Mouse (Mus musculus) testis, adult 2 months (tissue): ENCODE data around the gene Terf2.

Experiments used
- CTCF ChIP-seq: fragments of 200-500 bp; IDR thresholded peaks from 2 replicates; pipeline ENCODE4 v1.5.1; 2012; ENCODE audit warnings: low read depth, mild to moderate bottlenecking, inconsistent platforms, low read length, moderate library complexity; ENCODE audit not compliant: control insufficient read depth, insufficient read depth, insufficient replicate concordance
- POLR2A ChIP-seq: fragments of 200-500 bp; IDR thresholded peaks from 2 replicates; pipeline ENCODE4 v1.6.1; 2012; ENCODE audit warnings: low read depth, mild to moderate bottlenecking, inconsistent platforms, low read length, moderate library complexity; ENCODE audit not compliant: control insufficient read depth

DNA sequence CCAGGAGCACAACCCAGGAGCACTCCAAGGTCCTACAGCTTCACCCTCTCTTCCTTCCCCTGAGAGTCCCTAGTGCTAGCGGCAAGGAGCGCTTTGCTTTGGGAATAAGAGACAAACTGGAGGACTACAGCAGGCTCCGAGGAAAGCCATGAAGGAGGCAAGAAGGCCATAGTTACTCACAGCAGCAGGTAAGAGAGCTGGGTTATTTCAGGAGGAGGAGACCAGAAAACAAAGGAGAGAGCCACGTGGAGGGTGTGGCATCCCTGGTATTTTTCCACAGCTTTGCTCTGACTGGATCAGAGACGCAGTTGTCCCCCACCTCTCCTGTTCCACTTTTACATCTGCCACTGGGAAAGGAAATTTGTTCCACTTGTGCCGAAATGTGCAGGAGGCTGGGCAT lies 37.5 kb upstream of the Terf2 start:
- TF ChIP-seq CTCF = no peak
- no peak for TF ChIP-seq POLR2A
